Mouse (Mus musculus): ENCODE results near the gene Hs3st6.
"Not testable (repeated sequence)": the region's sequence is repeated elsewhere in the genome, so short reads cannot be mapped to it uniquely, and the experiment has no call there.

Hs3st6 gene

GRCm38 (mm10) chr17:24752415-24753394, at the start of gene Hs3st6:
Gene Hs3st6, plus strand, starts transcription at chr17:24752988.
- DNase-seq (ENCODE audit: low spot score in 2 of 2): no peak

DNA sequence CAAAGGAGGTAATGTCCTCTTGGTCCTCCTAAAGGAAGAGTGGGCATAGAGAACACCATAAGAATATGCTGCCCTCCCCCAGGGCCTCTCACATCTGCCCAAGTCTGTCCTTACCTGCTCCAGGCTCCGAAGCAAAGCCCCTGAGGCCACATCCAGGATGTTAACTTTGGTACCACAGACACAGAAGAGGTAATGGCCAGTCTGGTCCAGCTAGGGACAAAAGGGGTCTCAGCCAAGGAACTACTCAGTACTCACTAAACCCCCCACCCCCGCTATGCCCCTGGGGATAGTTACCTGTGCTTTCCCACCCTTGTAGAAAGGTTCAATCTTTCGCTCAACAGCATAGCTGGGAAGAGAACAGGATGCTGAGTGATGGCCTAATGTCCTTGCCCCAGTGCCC, 47.0 kb upstream of the Hs3st6 start:
- no peak for DNase-seq (ENCODE audit: low spot score in 2 of 2)

- DNase-seq (ENCODE audit: low spot score in 2 of 2): peak; percentile 86 to 88
These were observed 45.6 kb upstream of the Hs3st6 start, which contains the start of gene Tbl3 for GRCm38 (mm10) chr17:24706982-24707800. Gene Tbl3, minus strand, starts transcription at chr17:24707660.

DNA sequence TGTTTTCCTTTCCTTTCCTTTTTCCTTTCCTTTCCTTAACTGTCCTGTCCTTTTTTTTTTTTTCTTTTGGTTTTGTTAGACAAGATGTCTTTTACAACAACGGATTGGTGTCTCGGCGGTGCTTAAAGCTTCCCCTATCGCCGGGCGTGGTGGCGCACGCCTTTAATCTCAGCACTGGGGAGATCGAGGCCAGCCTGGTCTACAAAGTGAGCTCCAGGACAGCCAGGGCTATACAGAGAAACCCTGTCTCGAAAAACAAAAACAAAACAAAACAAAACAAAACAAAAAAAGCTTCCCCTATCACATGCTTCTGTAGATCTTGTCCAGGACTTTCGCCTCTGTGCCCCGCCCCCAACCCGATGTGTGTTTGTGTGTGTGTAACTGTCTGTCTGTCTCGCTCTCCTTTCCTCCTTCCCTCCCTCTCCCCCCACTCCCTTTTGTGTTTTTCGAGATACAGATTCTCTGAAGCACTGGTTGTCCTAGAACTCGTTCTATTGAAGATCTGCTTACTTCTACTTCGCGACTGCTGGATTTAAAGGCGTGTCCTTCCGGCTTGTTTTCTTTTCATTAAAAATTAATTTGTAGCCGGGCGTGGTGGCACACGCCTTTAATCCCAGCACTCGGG, 44.9 kb upstream of the Hs3st6 start:
- no peak for DNase-seq (ENCODE audit: low spot score in 2 of 2)

- DNase-seq (ENCODE audit: low spot score in 2 of 2): peak in 1 of 2 experiments; percentile 29
These were observed 44.1 kb upstream of the Hs3st6 start for GRCm38 (mm10) chr17:24708646-24709045.

- no peak for DNase-seq (ENCODE audit: low spot score in 2 of 2)
These were observed 37.2 kb upstream of the Hs3st6 start for GRCm38 (mm10) chr17:24715556-24715955.

GRCm38 (mm10) chr17:24716166-24716682, 36.6 kb upstream of the Hs3st6 start:
- no peak for DNase-seq (ENCODE audit: low spot score in 2 of 2)

DNA sequence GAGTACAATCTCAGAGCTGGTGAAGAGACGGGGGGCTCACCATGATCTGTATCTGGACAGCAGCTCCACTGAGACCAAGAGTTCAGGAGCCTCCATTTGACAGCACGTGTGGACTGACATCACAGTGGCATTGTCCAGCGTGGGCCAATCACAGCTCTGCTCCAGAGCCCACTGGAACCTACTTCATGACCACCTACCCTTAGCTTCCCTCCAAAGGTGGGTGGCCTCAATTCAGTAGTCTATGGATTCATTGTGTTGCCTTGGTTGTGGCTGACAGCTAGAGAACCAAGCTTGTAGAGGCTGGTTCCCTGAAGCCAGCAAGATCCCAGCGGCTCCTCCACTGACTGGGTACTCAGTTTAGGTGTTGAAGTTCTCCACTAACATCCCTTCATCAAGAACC, 34.8 kb upstream of the Hs3st6 start, which contains the start of the genes Rnf151 and Rps2:
Gene Rnf151, minus strand, starts transcription at position 121 of the 400 bp plus-strand sequence.
Gene Rps2, plus strand, starts transcription at position 174 of the 400 bp plus-strand sequence.
- no peak for DNase-seq (ENCODE audit: low spot score in 2 of 2)

DNA sequence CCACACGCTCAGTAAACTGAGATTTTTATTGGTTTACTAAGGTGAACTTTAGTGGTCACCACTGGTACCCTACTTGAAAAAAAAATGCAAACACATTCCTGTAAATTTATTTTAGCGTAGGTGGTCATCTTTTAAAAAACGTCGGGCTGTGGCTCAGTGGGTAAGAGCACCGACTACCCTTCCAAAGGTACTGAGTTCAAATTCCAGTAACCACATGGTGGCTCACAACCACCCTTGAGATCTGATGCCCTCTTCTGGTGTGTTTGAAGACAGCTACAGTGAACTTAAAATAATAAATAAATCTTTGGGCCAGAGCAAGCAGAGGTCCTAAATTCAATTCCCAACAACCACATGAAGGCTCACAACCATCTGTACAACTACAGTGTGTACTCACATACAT, 33.9 kb upstream of the Hs3st6 start:
- not testable (repeated sequence) for DNase-seq (ENCODE audit: low spot score in 2 of 2)

GRCm38 (mm10) chr17:24719494-24720222, 33.1 kb upstream of the Hs3st6 start:
- peak; percentile 96 to 97 for DNase-seq (ENCODE audit: low spot score in 2 of 2)

- DNase-seq (ENCODE audit: low spot score in 2 of 2): not testable (repeated sequence)
These were observed 32.2 kb upstream of the Hs3st6 start for GRCm38 (mm10) chr17:24720616-24721015.

DNA sequence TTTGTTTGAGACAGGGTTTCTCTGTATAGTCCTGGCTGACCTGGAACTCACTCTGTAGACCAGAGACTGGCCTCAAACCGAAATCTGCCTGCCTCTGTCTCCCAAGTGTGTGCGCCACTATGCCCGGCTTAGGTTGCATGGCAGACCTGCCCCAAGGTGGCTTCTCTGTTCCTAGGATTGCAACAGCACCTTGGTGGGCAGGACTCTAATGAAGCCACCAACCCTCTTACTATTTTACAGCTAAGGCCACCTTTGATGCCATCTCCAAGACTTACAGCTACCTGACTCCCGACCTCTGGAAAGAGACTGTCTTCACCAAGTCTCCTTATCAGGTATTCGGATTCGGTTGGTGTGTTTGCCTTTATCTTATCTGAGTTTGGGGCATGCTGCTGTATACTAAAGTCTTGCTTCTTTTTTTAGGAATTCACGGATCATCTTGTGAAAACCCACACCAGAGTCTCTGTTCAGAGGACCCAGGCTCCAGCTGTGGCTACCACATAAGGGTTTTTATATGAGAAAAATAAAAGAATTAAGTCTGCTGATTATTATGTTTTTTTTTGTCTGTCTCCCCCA, 31.3 kb upstream of the Hs3st6 start:
- not testable (repeated sequence) for DNase-seq (ENCODE audit: low spot score in 2 of 2)

DNA sequence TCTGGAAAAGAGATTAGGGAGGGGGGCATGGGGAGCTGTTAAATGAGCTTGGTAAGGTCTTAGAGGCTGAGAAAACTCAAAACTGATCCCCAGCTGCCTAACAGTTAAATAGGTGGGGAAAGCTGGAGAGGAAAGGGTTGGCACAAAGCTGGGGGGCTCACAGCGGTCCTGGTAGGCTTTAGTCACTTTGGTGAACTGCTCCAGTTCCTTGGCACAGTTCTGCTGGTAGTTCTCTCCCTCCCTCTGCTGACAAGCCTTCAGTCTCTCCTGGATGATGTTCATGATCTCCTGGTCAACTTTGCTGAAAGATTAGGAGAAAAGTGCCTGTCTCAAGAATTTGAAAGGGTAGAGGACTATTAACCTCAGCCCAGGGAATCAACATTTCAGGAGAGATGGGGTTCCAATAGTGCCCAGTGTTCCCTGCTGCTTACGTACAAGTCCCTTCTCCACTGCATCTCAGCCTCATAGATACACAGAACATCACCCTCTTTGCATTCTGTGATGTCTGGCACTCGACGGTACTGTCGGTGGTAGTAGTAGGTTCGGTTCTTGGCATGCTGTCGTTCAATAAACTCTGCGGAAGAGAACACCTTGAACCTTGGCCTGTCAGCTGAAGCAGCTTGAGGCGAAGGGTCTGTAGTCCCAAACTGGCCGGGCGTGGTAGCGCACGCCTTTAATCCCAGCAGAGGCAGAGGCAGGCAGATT, 30.4 kb upstream of the Hs3st6 start:
- DNase-seq (ENCODE audit: low spot score in 2 of 2): no peak

DNA sequence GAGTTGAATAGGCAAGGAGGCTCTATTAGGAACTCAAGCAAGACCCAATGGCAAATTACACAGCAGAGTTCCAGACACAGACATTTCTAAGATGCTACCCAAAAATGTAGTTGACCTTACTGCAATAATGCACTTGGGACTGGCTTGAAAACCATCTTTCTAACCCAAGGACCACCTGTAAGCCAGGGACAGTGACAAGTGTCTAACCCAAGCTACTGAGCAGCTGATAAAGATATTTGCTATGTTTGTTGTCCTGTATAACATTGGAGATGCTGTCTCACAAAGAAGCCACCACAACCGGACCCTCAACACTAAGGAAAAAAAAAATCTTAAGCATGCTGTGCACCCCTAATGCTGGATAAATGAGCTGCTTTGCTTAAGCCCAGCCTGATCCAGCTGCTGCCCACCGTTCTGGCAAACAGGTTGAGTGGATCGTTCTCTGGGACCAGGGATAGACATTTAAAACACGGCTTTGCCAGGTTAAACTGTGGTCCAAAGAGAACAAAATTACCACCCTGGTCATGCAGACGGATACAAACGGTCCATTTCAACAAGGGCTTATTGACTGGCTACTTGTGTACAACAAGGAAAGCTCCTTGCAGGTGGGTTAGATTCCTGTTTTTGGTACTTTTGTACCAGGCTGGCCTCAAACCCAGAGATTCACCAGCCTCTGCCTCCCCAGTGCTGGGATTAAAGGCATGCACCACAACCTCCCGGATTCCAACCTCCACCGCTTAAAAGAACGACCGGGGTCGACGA, 29.5 kb upstream of the Hs3st6 start:
- no peak for DNase-seq (ENCODE audit: low spot score in 2 of 2)

GRCm38 (mm10) chr17:24723881-24724180, 29.0 kb upstream of the Hs3st6 start:
- DNase-seq (ENCODE audit: low spot score in 2 of 2): no peak

DNA sequence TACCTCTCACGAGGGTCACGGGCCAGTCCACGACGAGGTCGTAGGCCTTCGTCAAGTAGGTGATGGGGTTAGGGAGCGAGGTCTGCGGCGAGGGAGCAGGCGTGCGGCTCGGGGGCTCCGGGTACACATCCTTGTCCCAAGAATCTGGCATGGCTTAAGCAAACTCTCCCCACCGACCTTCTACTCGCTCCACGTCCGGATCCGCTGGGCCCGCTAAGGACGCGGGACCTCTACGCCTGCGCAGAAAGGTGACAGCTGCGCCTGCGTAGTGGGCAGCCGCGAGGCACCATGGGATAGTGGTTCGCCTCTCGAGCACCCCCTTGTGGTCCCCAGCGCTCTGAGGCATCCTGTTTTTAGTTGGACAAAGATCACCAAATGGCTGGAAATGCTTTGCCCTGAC, 28.6 kb upstream of the Hs3st6 start, which contains the start of gene Ndufb10:
Gene Ndufb10, minus strand, starts transcription at position 295 of the 400 bp plus-strand sequence.
- DNase-seq (ENCODE audit: low spot score in 2 of 2): peak; percentile 89 to 98

- DNase-seq (ENCODE audit: low spot score in 2 of 2): no peak
These were observed 27.0 kb upstream of the Hs3st6 start for GRCm38 (mm10) chr17:24725637-24726390.

DNA sequence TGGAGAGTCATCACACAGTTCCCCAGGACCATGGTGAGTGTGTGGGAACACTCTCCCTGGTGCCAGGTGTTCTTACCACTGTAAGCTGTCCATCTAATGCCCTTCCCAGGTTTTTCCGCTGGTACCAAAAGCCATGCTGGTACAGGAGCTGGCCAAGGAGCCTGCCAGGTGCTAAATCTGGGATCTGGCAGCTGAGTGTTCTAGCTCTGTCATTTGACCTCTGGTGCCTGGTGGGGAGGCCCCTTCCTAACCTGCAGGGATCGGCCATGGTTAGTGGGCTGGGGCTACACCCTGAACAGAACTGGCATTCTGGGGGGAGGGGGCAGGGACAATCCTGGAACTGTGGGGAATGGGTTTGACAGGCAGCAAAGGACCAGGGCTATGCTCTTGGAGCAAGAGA, 25.2 kb upstream of the Hs3st6 start, which contains the start of gene Rpl3l:
Gene Rpl3l, plus strand, starts transcription at position 203 of the 400 bp plus-strand sequence.
- no peak for DNase-seq (ENCODE audit: low spot score in 2 of 2)
